Mouse (Mus musculus): ENCODE data around the gene Cacna1a.

GRCm38 (mm10) chr8:84532725-84533124, 144.5 kb downstream of the Cacna1a start:
- TF ChIP-seq CTCF (IDR thresholded peaks at IDR 0.05; ENCODE audit: control insufficient read depth, insufficient read depth, low read length) (no peak), POLR2A (IDR thresholded peaks at IDR 0.05; ENCODE audit: borderline replicate concordance, control insufficient read depth, low read depth, low read length) (no peak)
